Mouse (Mus musculus) midbrain, embryonic 15.5 days (tissue): ENCODE results near the gene Tbx15. TPM values are rescaled to one million over a fixed set of nuclear protein-coding genes. Genes with fewer than 3 reads are reported as not detected.

ENCODE experiments used
- ATAC-seq: fragments of 200-750 bp; cut with Nextera tagmentation; replicated peaks from 2 replicates; pipeline ENCODE4 v1.8.0; 2017; ENCODE audit warnings: moderate TSS enrichment
- H3K27ac ChIP-seq: fragments of 300-500 bp; sonication (generic); 2 replicates; pipeline ENCODE4 v1.5.1; 2015; ENCODE audit warnings: mild to moderate bottlenecking, inconsistent platforms
- H3K27me3 ChIP-seq: fragments of 300-500 bp; sonication (generic); replicated peaks from 2 replicates; pipeline ENCODE4 v1.6.1; 2015; ENCODE audit warnings: inconsistent platforms
- H3K36me3 ChIP-seq: fragments of 300-500 bp; sonication (generic); replicated peaks from 2 replicates; pipeline ENCODE4 v1.6.1; 2015; ENCODE audit warnings: inconsistent platforms
- H3K4me1 ChIP-seq: fragments of 300-500 bp; sonication (generic); 2 replicates; pipeline ENCODE4 v1.6.1; 2015; ENCODE audit warnings: inconsistent platforms
- H3K4me2 ChIP-seq: fragments of 300-500 bp; sonication (generic); 2 replicates; pipeline ENCODE4 v1.6.1; 2015; ENCODE audit warnings: inconsistent platforms, mild to moderate bottlenecking, moderate library complexity
- H3K4me3 ChIP-seq: fragments of 300-500 bp; sonication (generic); 2 replicates; pipeline ENCODE4 v1.5.1; 2015; ENCODE audit warnings: mild to moderate bottlenecking, inconsistent platforms
- H3K9ac ChIP-seq: fragments of 300-500 bp; sonication (generic); 2 replicates; pipeline ENCODE4 v1.6.1; 2015; ENCODE audit warnings: mild to moderate bottlenecking, inconsistent platforms
- H3K9me3 ChIP-seq: fragments of 300-500 bp; sonication (generic); 2 replicates; pipeline ENCODE4 v1.6.1; 2016; ENCODE audit warnings: inconsistent platforms
- WGBS: fragments of 180-500 bp; shearing (Covaris S2); methylation state at CpG from one replicate; pipeline ENCODE4 v1.1.7; 2015; ENCODE audit warnings: mixed read lengths; 5-methylcytosine and 5-hydroxymethylcytosine counted together
- microRNA-seq: library from miRNA; unstranded; fragments of <30 nt; microRNA quantifications from one replicate; pipeline ENCODE4, GENCODE M21; 2016
- polyA plus RNA-seq: library from polyadenylated mRNA; unstranded; fragments of >200 nt; fragmentation: Nextera tagmentation; extraction: Ambion mirVana; gene quantifications from 2 replicates; pipeline ENCODE4 v1.2.1, GENCODE M21; 2015

Gene Tbx15
- polyA plus RNA-seq, 1 experiment from 2014 or later, result 0.61 TPM

GRCm38 (mm10) chr3:99387127-99387526, 146.9 kb downstream of the Tbx15 start:
- H3K27me3 ChIP-seq, result no peaks in the 10 kb centered on the region
- H3K4me3 ChIP-seq, result no peak overlapping the region
- H3K4me2 ChIP-seq, result no peak overlapping the region
- H3K27ac ChIP-seq, result no peak overlapping the region
- WGBS, result 57% methylated on average over 3 of the region's 4 CpGs
- no peak for ATAC-seq
- no peak overlapping the region for H3K9ac ChIP-seq
- H3K9me3 ChIP-seq, result no peaks in the 10 kb centered on the region
- H3K36me3 ChIP-seq, result no peaks in the 10 kb centered on the region
- no peaks in the 10 kb centered on the region for H3K4me1 ChIP-seq

Small RNA genes within 50 kb of the gene (microRNA-seq; reads per million reads assigned to microRNA genes)
- gene Mir6481, result not detected

Other genes with a start within 250 kb of the Tbx15 start
- 5.0 and 5.6 TPM in 2 replicates for gene Wars2, start 99.3 kb upstream of the Tbx15 start, polyA plus RNA-seq